In genomic region chr3:36551343-36551742, GRCm38 (mm10) we compare ENCODE assay signal across 8 mouse cellular contexts. TPM values are rescaled to one million over a fixed set of nuclear protein-coding genes. Genes with fewer than 3 reads are reported as not detected.
A peak's percentile ranks its signal among the peaks of the same experiment; 100 is the strongest.
DNase-seq lines count a peak whose midpoint lies in the region.

No protein-coding gene starts in this region.

- DNase-seq in kidney, postnatal 10 days = peak; percentile 60
- no peak for DNase-seq in kidney, postnatal 36 days
- peak; percentile 77 for DNase-seq in embryo, embryonic 10.5 days (ENCODE audit: low spot score)
- DNase-seq in heart, adult 8-10 months (ENCODE audit: low spot score) = peak; percentile 52
- DNase-seq in layer of hippocampus, adult 9-11 months = peak; percentile 30
- DNase-seq in lung, postnatal 36 days = peak; percentile 50
- DNase-seq in skeletal muscle tissue, adult 2 months (ENCODE audit: low read depth, low spot score) = peak; percentile 46
- no peak for DNase-seq in thymus, postnatal 36 days

RNA-seq across cellular contexts. Expression of gene Exosc9, which starts 1.1 kb away (rescaled TPM):
- total RNA-seq in heart, adult 8-10 months (2022) = 10 to 100 TPM; 17.5 to 19.1 (median 18.5) TPM

RNA-seq across cellular contexts. Expression of gene Ccna2, which starts 20.6 kb away (rescaled TPM):
- total RNA-seq in heart, adult 8-10 months (2022) = 1 to 10 TPM in 1 of 4 experiments, under 1 TPM in 3; 0.25 to 1.3 (median 0.59) TPM

RNA-seq across cellular contexts. Expression of gene Gm11549, which starts 29.7 kb away (rescaled TPM):
- total RNA-seq in heart, adult 8-10 months (2022) = not detected

Comparison
In these comparisons a context has a peak if more than half of its experiments do, and no peak if none do; other contexts are left out.
1. DNase-seq: peak in kidney, postnatal 10 days (single experiment), embryo, embryonic 10.5 days (single experiment), heart, adult 8-10 months (single experiment), layer of hippocampus, adult 9-11 months (single experiment), lung, postnatal 36 days (single experiment) and skeletal muscle tissue, adult 2 months (single experiment); none in kidney, postnatal 36 days (0 of 2) and thymus, postnatal 36 days (0 of 2).